Mouse (Mus musculus): Measurements from ENCODE around the gene Klb. TPM values are rescaled to one million over a fixed set of nuclear protein-coding genes. Genes with fewer than 3 reads are reported as not detected.

Klb gene
- total and polyA plus RNA-seq, 3 experiments, result not detected

- no peaks in the 10 kb centered on the region for H3K9me3 ChIP-seq (replicated peaks; ENCODE audit: low read length)
- DNase-seq (ENCODE audit: extremely low read depth), result no peak
- no peak overlapping the region for H3K27ac ChIP-seq (ENCODE audit: insufficient read depth, low read depth)
- H3K27me3 ChIP-seq (replicated peaks), result no peaks in the 10 kb centered on the region
- peak overlapping the region; percentile 91 for H3K9ac ChIP-seq (ENCODE audit: insufficient read depth, low read depth)
- peaks cover 2 to 39% of the 10 kb centered on the region in 2 experiments; a peak in 3 of 4 replicates for H3K4me1 ChIP-seq (ENCODE audit: control insufficient read depth in 1 of 2, insufficient read depth in 2 of 2)
- peak overlapping the region; percentile 87 for H3K4me2 ChIP-seq (ENCODE audit: insufficient read depth, low read depth, poor library complexity, severe bottlenecking)
- in situ Hi-C loops (cut with MboI; ENCODE audit: low pct_ligation_motif_present, low pct_unique_long_range_greater_than_20kb, low sequenced_read_pairs) (no loop called here), dilution Hi-C loops (cut with MboI; ENCODE audit: extremely low pct_ligation_motif_present, extremely low pct_unique_long_range_greater_than_20kb, low sequenced_read_pairs) (no loop called here)
- H3K79me2 ChIP-seq (replicated peaks; ENCODE audit: control insufficient read depth, extremely low read depth, insufficient read depth, poor library complexity, severe bottlenecking), result peaks cover 31% of the 10 kb centered on the region
- no peak for TF ChIP-seq MEF2A (IDR thresholded peaks at IDR 0.05; ENCODE audit: borderline replicate concordance, low read depth, low read length)
- TF ChIP-seq TBP (conservative IDR thresholded peaks at IDR 0.05; ENCODE audit: low read depth, low read length), result no peak
- no peak for TF ChIP-seq GABPA (IDR thresholded peaks at IDR 0.05; ENCODE audit: insufficient replicate concordance, low read depth, low read length)
- TF ChIP-seq E2F4 (IDR thresholded peaks at IDR 0.05; ENCODE audit: insufficient replicate concordance, low read depth, low read length), result no peak
- no peak for TF ChIP-seq POLR2A (IDR thresholded peaks at IDR 0.05; ENCODE audit: low read depth, low read length)
- no peak for TF ChIP-seq TCF12 (IDR thresholded peaks at IDR 0.05; ENCODE audit: low read depth, low read length)
- TF ChIP-seq JUND (conservative IDR thresholded peaks at IDR 0.05; ENCODE audit: low read depth, low read length), result no peak
- TF ChIP-seq UBTF (IDR thresholded peaks at IDR 0.05; ENCODE audit: low read depth, low read length), result no peak
- no peak for TF ChIP-seq NELFE (IDR thresholded peaks at IDR 0.05; ENCODE audit: low read depth, low read length)
- TF ChIP-seq ZMIZ1 (IDR thresholded peaks at IDR 0.05; ENCODE audit: low read depth, low read length), result no peak
- TF ChIP-seq SMC3 (IDR thresholded peaks at IDR 0.05; ENCODE audit: low read depth, low read length), result no peak
- TF ChIP-seq ELF1 (IDR thresholded peaks at IDR 0.05; ENCODE audit: low read depth, low read length), result no peak
- H3K36me3 ChIP-seq (replicated peaks in 1 of 2; ENCODE audit: control insufficient read depth in 1 of 2, insufficient read depth in 1 of 2, low read length in 1 of 2), result peaks cover 2 to 24% of the 10 kb centered on the region in 2 experiments
- H3K4me3 ChIP-seq (replicated peaks in 1 of 3; ENCODE audit: low read depth in 2 of 3, low read length in 2 of 3, poor library complexity in 1 of 3), result peak overlapping the region; percentile 91 to 97 (median 94)
Observed at GRCm38 (mm10) chr5:65334788-65335187, 13.3 kb upstream of the Klb start.

DNA sequence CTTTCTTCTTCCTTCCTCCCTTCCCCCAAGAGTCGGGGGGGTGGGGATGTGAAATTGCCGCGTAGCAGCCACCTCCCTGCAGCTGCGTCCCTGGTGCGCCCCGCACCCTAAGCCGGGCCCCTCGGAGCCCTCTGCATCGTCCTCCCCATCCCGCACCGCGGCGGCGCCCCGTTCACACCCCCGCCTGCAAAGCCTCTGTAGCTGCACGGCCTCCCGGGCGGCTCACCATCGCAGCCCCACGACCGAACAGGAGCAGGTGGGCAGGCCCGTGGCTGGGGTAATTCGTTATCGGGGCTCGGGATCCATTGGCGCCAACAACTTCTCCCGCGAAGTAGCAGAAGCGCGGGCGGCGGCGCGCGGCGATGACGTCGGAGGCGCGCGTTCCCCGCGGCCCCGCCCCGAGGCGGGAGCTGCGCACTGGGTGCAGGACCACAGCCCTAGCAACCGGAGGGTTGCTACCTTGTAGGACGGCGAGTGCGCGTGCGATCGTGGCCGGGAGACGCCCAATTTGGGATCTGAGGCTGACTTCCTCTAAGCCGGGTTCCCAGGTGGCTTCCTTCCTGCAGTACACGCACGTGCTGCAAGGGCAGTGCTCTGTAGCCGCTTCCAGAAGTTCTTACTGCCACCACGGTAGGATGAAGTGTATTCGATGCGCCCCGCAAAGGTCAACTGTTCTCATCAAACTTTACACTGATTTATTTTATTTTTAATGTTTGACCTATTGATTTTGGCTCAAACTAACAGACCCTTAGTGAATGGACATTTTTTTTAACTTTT lies 12.6 kb upstream of the Klb start, which contains the start of gene Rfc1:
TSS of gene Rfc1 (minus strand) at position 373 of the 777 bp plus-strand sequence.
- in situ Hi-C loops (cut with MboI; ENCODE audit: low pct_ligation_motif_present, low pct_unique_long_range_greater_than_20kb, low sequenced_read_pairs), result no loop called here
- Histone ChIP-seq H3K4me2 (ENCODE audit: insufficient read depth, low read depth, poor library complexity, severe bottlenecking) (peak within 1 kb of the TSS; percentile 87), H3K4me3 (replicated peaks in 1 of 3; ENCODE audit: low read depth in 2 of 3, low read length in 2 of 3, poor library complexity in 1 of 3) (peak within 1 kb of the TSS; percentile 91 to 97 (median 94)), H3K9ac (ENCODE audit: insufficient read depth, low read depth) (peak within 1 kb of the TSS; percentile 91), H3K36me3 (replicated peaks in 1 of 2; ENCODE audit: control insufficient read depth in 1 of 2, insufficient read depth in 1 of 2, low read length in 1 of 2) (peaks cover 0 to 23% of the 10 kb centered on the region in 2 experiments), H3K27ac (ENCODE audit: insufficient read depth, low read depth) (peak within 1 kb of the TSS; percentile 53), H3K79me2 (replicated peaks; ENCODE audit: control insufficient read depth, extremely low read depth, insufficient read depth, poor library complexity, severe bottlenecking) (peaks cover 29% of the 10 kb centered on the region), H3K27me3 (replicated peaks) (no peaks in the 10 kb centered on the region), H3K9me3 (replicated peaks; ENCODE audit: low read length) (no peaks in the 10 kb centered on the region), H3K4me1 (ENCODE audit: control insufficient read depth in 1 of 2, insufficient read depth in 2 of 2) (peaks cover 2 to 32% of the 10 kb centered on the region in 2 experiments; a peak in 3 of 4 replicates)
- dilution Hi-C loops (cut with MboI; ENCODE audit: extremely low pct_ligation_motif_present, extremely low pct_unique_long_range_greater_than_20kb, low sequenced_read_pairs), result no loop called here
- peak; percentile 94 for DNase-seq (ENCODE audit: extremely low read depth)
- TF ChIP-seq HCFC1 (IDR thresholded peaks at IDR 0.05; ENCODE audit: low read depth, low read length), result peak; percentile 72
- peak; percentile 51; the same call in 1 of the 2 replicates for TF ChIP-seq TCF12 (IDR thresholded peaks at IDR 0.05; ENCODE audit: low read depth, low read length)
- no peak for TF ChIP-seq UBTF (IDR thresholded peaks at IDR 0.05; ENCODE audit: low read depth, low read length)
- 0 out of 2 replicates have a peak, but pooled peaks have one; percentile 32 for TF ChIP-seq IRF4 (IDR thresholded peaks at IDR 0.05; ENCODE audit: low read depth, low read length)
- TF ChIP-seq ETS1 (conservative IDR thresholded peaks at IDR 0.05; ENCODE audit: low read depth, low read length), result peak; percentile 61
- TF ChIP-seq USF2 (conservative IDR thresholded peaks at IDR 0.05; ENCODE audit: low read depth, low read length), result 0 out of 2 replicates have a peak, but pooled peaks have one; percentile 4
- peak; percentile 63; the same call in 1 of the 2 replicates for TF ChIP-seq MEF2A (IDR thresholded peaks at IDR 0.05; ENCODE audit: borderline replicate concordance, low read depth, low read length)
- TF ChIP-seq BHLHE40 (IDR thresholded peaks at IDR 0.05; ENCODE audit: low read depth, low read length), result peak; percentile 98
- peak; percentile 80 for TF ChIP-seq CHD2 (IDR thresholded peaks at IDR 0.05; ENCODE audit: low read length)
- peak; percentile 88 for TF ChIP-seq MXI1 (IDR thresholded peaks at IDR 0.05; ENCODE audit: low read depth, low read length)
- peak; percentile 70; the same call in 1 of the 2 replicates for TF ChIP-seq E2F4 (IDR thresholded peaks at IDR 0.05; ENCODE audit: insufficient replicate concordance, low read depth, low read length)
- TF ChIP-seq JUN (IDR thresholded peaks at IDR 0.05; ENCODE audit: insufficient read depth, low read depth, low read length), result no peak
- TF ChIP-seq CHD1 (IDR thresholded peaks at IDR 0.05; ENCODE audit: low read depth, low read length), result no peak
- peak; percentile 69 for TF ChIP-seq NELFE (IDR thresholded peaks at IDR 0.05; ENCODE audit: low read depth, low read length)
- peak; percentile 79 for TF ChIP-seq POLR2A (IDR thresholded peaks at IDR 0.05; ENCODE audit: low read depth, low read length)
- 0 out of 2 replicates have a peak, but pooled peaks have one; percentile 46 for TF ChIP-seq POLR2AphosphoS2 (IDR thresholded peaks at IDR 0.05; ENCODE audit: low read depth, low read length)
- no peak for TF ChIP-seq RCOR1 (conservative IDR thresholded peaks at IDR 0.05; ENCODE audit: low read depth, low read length)
- peak; percentile 85 for TF ChIP-seq NRF1 (IDR thresholded peaks at IDR 0.05; ENCODE audit: low read depth, low read length)
- TF ChIP-seq ZC3H11A (IDR thresholded peaks at IDR 0.05; ENCODE audit: low read depth, low read length), result no peak
- TF ChIP-seq ZNF384 (IDR thresholded peaks at IDR 0.05; ENCODE audit: low read depth, low read length), result no peak
- TF ChIP-seq SIN3A (IDR thresholded peaks at IDR 0.05; ENCODE audit: low read length), result peak; percentile 94
- peak; percentile 64 for TF ChIP-seq ELF1 (IDR thresholded peaks at IDR 0.05; ENCODE audit: low read depth, low read length)
- peak; percentile 94 for TF ChIP-seq MAX (IDR thresholded peaks at IDR 0.05; ENCODE audit: low read length)
- peak; percentile 95 for TF ChIP-seq MYC (IDR thresholded peaks at IDR 0.05; ENCODE audit: low read depth, low read length)
